Mouse (Mus musculus) cortical plate, adult 2 months (tissue): ENCODE results near the gene Tspan12.

ENCODE experiments used
- CTCF ChIP-seq: fragments of 200-500 bp; IDR thresholded peaks from 2 replicates; pipeline ENCODE4 v1.5.1; 2011; ENCODE audit warnings: mild to moderate bottlenecking, control low read depth, low read length; ENCODE audit not compliant: insufficient read depth; ENCODE audit errors: extremely low read depth
- POLR2A ChIP-seq: fragments of 200-500 bp; IDR thresholded peaks from 2 replicates; pipeline ENCODE4 v1.6.1; 2011; ENCODE audit warnings: mild to moderate bottlenecking, low read length, control low read depth; ENCODE audit not compliant: insufficient read depth; ENCODE audit errors: extremely low read depth

GRCm38 (mm10) chr6:21863561-21863960 lies 11.2 kb upstream of the Tspan12 start:
- TF ChIP-seq CTCF (no peak), POLR2A (no peak)
